Mouse (Mus musculus) midbrain, embryonic 12.5 days (tissue): ENCODE data around the gene Cd84. TPM values are rescaled to one million over a fixed set of nuclear protein-coding genes. Genes with fewer than 3 reads are reported as not detected.

Experiments used
- polyA plus RNA-seq: library from polyadenylated mRNA; unstranded; fragments of >200 nt; fragmentation: Nextera tagmentation; extraction: Ambion mirVana; gene quantifications from 2 replicates; pipeline ENCODE4 v1.2.1, GENCODE M21; 2016

The Cd84 gene
- polyA plus RNA-seq, 1 experiment from 2014 or later = 0.99 TPM

Other genes with a start within 250 kb of the Cd84 start
- 0.10 TPM in 1 of 2 replicates, not detected in the other for gene Ly9, start 232.3 kb upstream of the Cd84 start, polyA plus RNA-seq
- gene Slamf7, start 186.7 kb upstream of the Cd84 start, polyA plus RNA-seq = not detected in 2 replicates
- 0.39 and 0.79 TPM in 2 replicates for gene Cd48, start 157.7 kb upstream of the Cd84 start, polyA plus RNA-seq
- 0.09 and 0.19 TPM in 2 replicates for gene Slamf1, start 72.6 kb upstream of the Cd84 start, polyA plus RNA-seq
- 0.09 TPM in 1 of 2 replicates, not detected in the other for gene Gm10521, start 56.0 kb downstream of the Cd84 start, polyA plus RNA-seq
- gene Slamf6, start 77.8 kb downstream of the Cd84 start, polyA plus RNA-seq = not detected in 2 replicates
- 56.9 and 60.9 TPM in 2 replicates for gene Vangl2, start 188.7 kb downstream of the Cd84 start, polyA plus RNA-seq
- 11.1 and 11.5 TPM in 2 replicates for gene Nhlh1, start 217.9 kb downstream of the Cd84 start, polyA plus RNA-seq
- 219 and 220 TPM in 2 replicates for gene Copa, start 242.8 kb downstream of the Cd84 start, polyA plus RNA-seq
- 123 and 128 TPM in 2 replicates for gene Ncstn, start 243.1 kb downstream of the Cd84 start, polyA plus RNA-seq